8 mouse cellular contexts compared by ENCODE assay signal in genomic region chr17:24895571-24896240, GRCm38 (mm10). TPM values are rescaled to one million over a fixed set of nuclear protein-coding genes. Genes with fewer than 3 reads are reported as not detected.
DNase-seq lines count a peak whose midpoint lies in the region; ATAC-seq and TF ChIP-seq lines count a peak whose summit lies in the region.

No protein-coding gene starts in this region.

- H3K9ac ChIP-seq in heart, embryonic 12.5 days: peak overlapping the region; percentile 94
- H3K9ac ChIP-seq in embryonic facial prominence, embryonic 11.5 days (replicated peaks; ENCODE audit: low read length): peak overlapping the region; percentile 84

- no peak for TF ChIP-seq CTCF in small intestine, adult 2 months (IDR thresholded peaks at IDR 0.05; ENCODE audit: extremely low read depth, insufficient read length, insufficient replicate concordance, low read depth, low read length)

- no peaks in the 10 kb centered on the region for H3K27me3 ChIP-seq in heart, embryonic 12.5 days (replicated peaks)
- no peaks in the 10 kb centered on the region for H3K27me3 ChIP-seq in embryonic facial prominence, embryonic 11.5 days (ENCODE audit: control insufficient read depth, insufficient read depth, low read length)
- no peaks in the 10 kb centered on the region for H3K27me3 ChIP-seq in limb, embryonic 10.5 days (ENCODE audit: low read depth, poor library complexity, severe bottlenecking)
- H3K27me3 ChIP-seq in small intestine, adult 2 months (ENCODE audit: control insufficient read depth, insufficient read depth, low read length): no peaks in the 10 kb centered on the region

- H3K9me3 ChIP-seq in heart, embryonic 12.5 days (replicated peaks): no peaks in the 10 kb centered on the region
- no peaks in the 10 kb centered on the region for H3K9me3 ChIP-seq in embryonic facial prominence, embryonic 11.5 days (replicated peaks; ENCODE audit: control insufficient read depth, low read length)
- no peaks in the 10 kb centered on the region for H3K9me3 ChIP-seq in limb, embryonic 10.5 days (replicated peaks)

- TF ChIP-seq POLR2A in small intestine, adult 2 months (IDR thresholded peaks at IDR 0.05; ENCODE audit: low read depth, low read length): no peak

- peaks cover 71% of the 10 kb centered on the region for H3K36me3 ChIP-seq in heart, embryonic 12.5 days
- peaks cover 20% of the 10 kb centered on the region for H3K36me3 ChIP-seq in embryonic facial prominence, embryonic 11.5 days (replicated peaks; ENCODE audit: control insufficient read depth, insufficient read depth, low read depth, low read length)
- peaks cover 74% of the 10 kb centered on the region for H3K36me3 ChIP-seq in limb, embryonic 10.5 days
- H3K36me3 ChIP-seq in small intestine, adult 2 months (ENCODE audit: control insufficient read depth, insufficient read depth, low read length): peaks cover 45% of the 10 kb centered on the region

- ATAC-seq in heart, embryonic 12.5 days (ENCODE audit: insufficient number of reproducible peaks, low FRiP score): no peak
- ATAC-seq in CD4-positive, CD25-positive, alpha-beta regulatory T cell, adult 4 months: peak; percentile 2
- no peak for ATAC-seq in embryonic facial prominence, embryonic 11.5 days (replicated peaks; ENCODE audit: insufficient number of reproducible peaks, low FRiP score, low TSS enrichment, low read depth)
- no peak for ATAC-seq in megakaryocyte-erythroid progenitor cell, adult 5-6 weeks (replicated peaks; ENCODE audit: low FRiP score, low TSS enrichment, poor library complexity, severe bottlenecking)

- H3K4me2 ChIP-seq in heart, embryonic 12.5 days: peak overlapping the region; percentile 96
- peak overlapping the region; percentile 95 for H3K4me2 ChIP-seq in embryonic facial prominence, embryonic 11.5 days (ENCODE audit: low read depth, low read length)

- no peak for DNase-seq in heart, postnatal 10 days
- DNase-seq in embryonic facial prominence, embryonic 11.5 days (ENCODE audit: low spot score): no peak
- DNase-seq in limb, embryonic 10.5 days (ENCODE audit: low spot score): no peak
- no peak for DNase-seq in cerebellum, adult 11 months

- H3K4me3 ChIP-seq in heart, embryonic 12.5 days: peak overlapping the region; percentile 69
- H3K4me3 ChIP-seq in embryonic facial prominence, embryonic 11.5 days (ENCODE audit: low read depth, low read length): peak overlapping the region; percentile 89
- H3K4me3 ChIP-seq in limb, embryonic 10.5 days: peak overlapping the region; percentile 86
- peak overlapping the region; percentile 72 for H3K4me3 ChIP-seq in small intestine, adult 2 months (ENCODE audit: low read depth, low read length)

- intact Hi-C loops in heart, postnatal 10 days (cut with DNase I): loop anchor here (5.0 kb wide), 1 partner anchor 158 kb away; the partner anchor contains the start of gene Msrb1

- H3K27ac ChIP-seq in heart, embryonic 12.5 days (ENCODE audit: poor library complexity, severe bottlenecking): peak overlapping the region; percentile 84
- H3K27ac ChIP-seq in embryonic facial prominence, embryonic 11.5 days (replicated peaks; ENCODE audit: low read depth, low read length): peak overlapping the region; percentile 62; the same call in 1 of the 2 replicates
- H3K27ac ChIP-seq in limb, embryonic 10.5 days: peak overlapping the region; percentile 87
- H3K27ac ChIP-seq in small intestine, adult 2 months (ENCODE audit: insufficient read depth, low read depth, low read length): peak overlapping the region; percentile 73

- 14% methylated on average over 23 of the region's 23 CpGs for WGBS in heart, embryonic 12.5 days
- 13% methylated on average over 23 of the region's 23 CpGs for WGBS in embryonic facial prominence, embryonic 11.5 days
- WGBS in limb, embryonic 10.5 days: 17% methylated on average over 23 of the region's 23 CpGs
- 3% methylated on average over 23 of the region's 23 CpGs for WGBS in small intestine, adult 2 months

- peaks cover 48% of the 10 kb centered on the region for H3K4me1 ChIP-seq in heart, embryonic 12.5 days (replicated peaks)
- H3K4me1 ChIP-seq in embryonic facial prominence, embryonic 11.5 days (ENCODE audit: control insufficient read depth, insufficient read depth, low read length): peaks cover 9% of the 10 kb centered on the region
- H3K4me1 ChIP-seq in limb, embryonic 10.5 days: peaks cover 38% of the 10 kb centered on the region
- H3K4me1 ChIP-seq in small intestine, adult 2 months (ENCODE audit: control insufficient read depth, insufficient read depth, insufficient read length, low read length): peaks cover 11% of the 10 kb centered on the region

RNA-seq across cellular contexts. Expression of gene Nme3, which starts 0.6 kb away (rescaled TPM):
- 34.5 and 36.5 TPM in 2 replicates for polyA plus RNA-seq in heart, embryonic 12.5 days (2016; fragmentation: Nextera tagmentation; extraction: Ambion mirVana)
- 10 to 100 TPM; 45.4 to 54.6 TPM for total RNA-seq in heart, postnatal 10 days (2021)
- 10 to 100 TPM; 40.7 to 52.5 TPM for polyA plus RNA-seq in CD4-positive, CD25-positive, alpha-beta regulatory T cell, adult 4 months (2017; shearing (Covaris generic))
- 49.4 and 52.8 TPM in 2 replicates for polyA plus RNA-seq in embryonic facial prominence, embryonic 11.5 days (2014; fragmentation: Nextera tagmentation; extraction: Ambion mirVana)
- 43.6 and 47.0 TPM in 2 replicates for polyA plus RNA-seq in limb, embryonic 10.5 days (2016; fragmentation: Nextera tagmentation; extraction: Ambion mirVana)
- 29.4 and 52.4 TPM in 2 replicates for polyA plus RNA-seq in small intestine, adult 2 months (2012; rRNA removed)
- total RNA-seq in megakaryocyte-erythroid progenitor cell, adult 5-6 weeks (2014; fragmentation: Nextera tagmentation): 54.4 and 85.5 TPM in 2 replicates
- 40.5 and 46.3 TPM in 2 replicates for total RNA-seq in megakaryocyte-erythroid progenitor cell, adult 5-6 weeks (2017)

RNA-seq across cellular contexts. Expression of gene Mrps34, which starts 0.8 kb away (rescaled TPM):
- polyA plus RNA-seq in heart, embryonic 12.5 days (2016; fragmentation: Nextera tagmentation; extraction: Ambion mirVana): 91.1 and 94.9 TPM in 2 replicates
- total RNA-seq in heart, postnatal 10 days (2021): 100 to 1,000 TPM; 114 to 116 TPM
- 10 to 100 TPM; 74.5 to 78.5 TPM for polyA plus RNA-seq in CD4-positive, CD25-positive, alpha-beta regulatory T cell, adult 4 months (2017; shearing (Covaris generic))
- polyA plus RNA-seq in embryonic facial prominence, embryonic 11.5 days (2014; fragmentation: Nextera tagmentation; extraction: Ambion mirVana): 68.6 and 84.7 TPM in 2 replicates
- polyA plus RNA-seq in limb, embryonic 10.5 days (2016; fragmentation: Nextera tagmentation; extraction: Ambion mirVana): 104 and 105 TPM in 2 replicates
- polyA plus RNA-seq in small intestine, adult 2 months (2012; rRNA removed): 244 and 319 TPM in 2 replicates
- 63.9 and 78.3 TPM in 2 replicates for total RNA-seq in megakaryocyte-erythroid progenitor cell, adult 5-6 weeks (2014; fragmentation: Nextera tagmentation)
- 31.3 and 37.6 TPM in 2 replicates for total RNA-seq in megakaryocyte-erythroid progenitor cell, adult 5-6 weeks (2017)

RNA-seq across cellular contexts. Expression of gene Eme2, which starts 0.8 kb away (rescaled TPM):
- 25.4 and 27.2 TPM in 2 replicates for polyA plus RNA-seq in heart, embryonic 12.5 days (2016; fragmentation: Nextera tagmentation; extraction: Ambion mirVana)
- 10 to 100 TPM; 17.1 to 23.7 TPM for total RNA-seq in heart, postnatal 10 days (2021)
- 10 to 100 TPM; 19.9 to 41.4 TPM for polyA plus RNA-seq in CD4-positive, CD25-positive, alpha-beta regulatory T cell, adult 4 months (2017; shearing (Covaris generic))
- polyA plus RNA-seq in embryonic facial prominence, embryonic 11.5 days (2014; fragmentation: Nextera tagmentation; extraction: Ambion mirVana): 15.9 and 18.2 TPM in 2 replicates
- 22.1 and 30.6 TPM in 2 replicates for polyA plus RNA-seq in limb, embryonic 10.5 days (2016; fragmentation: Nextera tagmentation; extraction: Ambion mirVana)
- 20.3 and 21.0 TPM in 2 replicates for polyA plus RNA-seq in small intestine, adult 2 months (2012; rRNA removed)
- 9.1 and 11.8 TPM in 2 replicates for total RNA-seq in megakaryocyte-erythroid progenitor cell, adult 5-6 weeks (2014; fragmentation: Nextera tagmentation)
- 13.7 and 15.2 TPM in 2 replicates for total RNA-seq in megakaryocyte-erythroid progenitor cell, adult 5-6 weeks (2017)

RNA-seq across cellular contexts. Expression of gene Spsb3, which starts 9.3 kb away (rescaled TPM):
- polyA plus RNA-seq in heart, embryonic 12.5 days (2016; fragmentation: Nextera tagmentation; extraction: Ambion mirVana): 25.7 and 28.3 TPM in 2 replicates
- total RNA-seq in heart, postnatal 10 days (2021): 10 to 100 TPM; 41.3 to 45.8 TPM
- polyA plus RNA-seq in CD4-positive, CD25-positive, alpha-beta regulatory T cell, adult 4 months (2017; shearing (Covaris generic)): 10 to 100 TPM; 53.0 to 59.5 TPM
- polyA plus RNA-seq in embryonic facial prominence, embryonic 11.5 days (2014; fragmentation: Nextera tagmentation; extraction: Ambion mirVana): 34.8 and 39.8 TPM in 2 replicates
- polyA plus RNA-seq in limb, embryonic 10.5 days (2016; fragmentation: Nextera tagmentation; extraction: Ambion mirVana): 48.0 and 50.8 TPM in 2 replicates
- 51.5 and 88.1 TPM in 2 replicates for polyA plus RNA-seq in small intestine, adult 2 months (2012; rRNA removed)
- 24.6 and 29.3 TPM in 2 replicates for total RNA-seq in megakaryocyte-erythroid progenitor cell, adult 5-6 weeks (2014; fragmentation: Nextera tagmentation)
- 11.8 and 12.2 TPM in 2 replicates for total RNA-seq in megakaryocyte-erythroid progenitor cell, adult 5-6 weeks (2017)

RNA-seq across cellular contexts. Expression of gene Nubp2, which starts 9.6 kb away (rescaled TPM):
- 31.9 and 33.1 TPM in 2 replicates for polyA plus RNA-seq in heart, embryonic 12.5 days (2016; fragmentation: Nextera tagmentation; extraction: Ambion mirVana)
- total RNA-seq in heart, postnatal 10 days (2021): 10 to 100 TPM; 27.0 to 27.8 TPM
- polyA plus RNA-seq in CD4-positive, CD25-positive, alpha-beta regulatory T cell, adult 4 months (2017; shearing (Covaris generic)): 100 to 1,000 TPM in 1 of 2 experiments, 10 to 100 TPM in 1; 76.6 to 104 TPM
- polyA plus RNA-seq in embryonic facial prominence, embryonic 11.5 days (2014; fragmentation: Nextera tagmentation; extraction: Ambion mirVana): 61.0 and 63.9 TPM in 2 replicates
- polyA plus RNA-seq in limb, embryonic 10.5 days (2016; fragmentation: Nextera tagmentation; extraction: Ambion mirVana): 72.7 and 79.7 TPM in 2 replicates
- polyA plus RNA-seq in small intestine, adult 2 months (2012; rRNA removed): 33.0 and 39.9 TPM in 2 replicates
- total RNA-seq in megakaryocyte-erythroid progenitor cell, adult 5-6 weeks (2014; fragmentation: Nextera tagmentation): 107 and 121 TPM in 2 replicates
- 35.5 and 97.0 TPM in 2 replicates for total RNA-seq in megakaryocyte-erythroid progenitor cell, adult 5-6 weeks (2017)
